Mouse (Mus musculus) CH12.LX (cell line): ENCODE measurements around the gene P2ry12. TPM values are rescaled to one million over a fixed set of nuclear protein-coding genes. Genes with fewer than 3 reads are reported as not detected.

Experiments used
- DNase-seq: peaks from one replicate; pipeline ENCODE4 v3.0.0-alpha.2; 2013; ENCODE audit errors: extremely low read depth
- H3K27ac ChIP-seq: 2 replicates; pipeline ENCODE4 v1.5.1; 2012; ENCODE audit warnings: low read depth, mild to moderate bottlenecking, control low read depth, moderate library complexity; ENCODE audit not compliant: insufficient read depth
- H3K27me3 ChIP-seq: replicated peaks from 2 replicates; pipeline ENCODE3; 2012; ENCODE audit warnings: inconsistent platforms
- H3K36me3 ChIP-seq, 2 experiments: replicated peaks in 1 of 2; 2 replicates each; pipeline versions ENCODE3 to v1.6.1; 2012; ENCODE audit warnings: inconsistent platforms in 1 of 2, low read length in 1 of 2, mild to moderate bottlenecking in 1 of 2, mixed read lengths in 1 of 2, moderate library complexity in 1 of 2; ENCODE audit not compliant: control insufficient read depth in 1 of 2, insufficient read depth in 1 of 2
- H3K4me1 ChIP-seq, 2 experiments: 2 replicates each; pipeline ENCODE4 v1.6.1; 2012; ENCODE audit warnings: inconsistent platforms in 1 of 2, moderate library complexity in 1 of 2; ENCODE audit not compliant: insufficient read depth in 2 of 2, control insufficient read depth in 1 of 2
- H3K4me2 ChIP-seq: 2 replicates; pipeline ENCODE4 v1.6.1; 2012; ENCODE audit warnings: low read depth, mild to moderate bottlenecking, control low read depth; ENCODE audit not compliant: poor library complexity, insufficient read depth, severe bottlenecking
- H3K4me3 ChIP-seq, 3 experiments: fragments of 150-350 bp in 1 of 3; sonication (generic) in 1 of 3; replicated peaks in 1 of 3; 2 replicates each; pipeline versions ENCODE3 to v1.5.1; 2011 to 2012; ENCODE audit warnings: low read depth in 2 of 3, low read length in 2 of 3, mild to moderate bottlenecking in 2 of 3, moderate library complexity in 2 of 3, control low read depth in 1 of 3, improper control_type of control experiment in 1 of 3, inconsistent platforms in 1 of 3, mixed read lengths in 1 of 3; ENCODE audit not compliant: poor library complexity in 1 of 3
- H3K79me2 ChIP-seq: replicated peaks from 2 replicates; pipeline ENCODE4 v1.6.1; 2012; ENCODE audit warnings: mild to moderate bottlenecking, moderate library complexity; ENCODE audit not compliant: control insufficient read depth, poor library complexity, insufficient read depth, severe bottlenecking; ENCODE audit errors: extremely low read depth
- H3K9ac ChIP-seq: 2 replicates; pipeline ENCODE4 v1.6.1; 2012; ENCODE audit warnings: low read depth, mild to moderate bottlenecking, control low read depth, moderate library complexity; ENCODE audit not compliant: insufficient read depth
- H3K9me3 ChIP-seq: replicated peaks from 2 replicates; pipeline ENCODE3; 2012; ENCODE audit warnings: low read length, inconsistent platforms, mixed read lengths
- CHD2 ChIP-seq: IDR thresholded peaks from 2 replicates; pipeline ENCODE4 v1.6.1; 2011; ENCODE audit warnings: low read length, improper control_type of control experiment
- ELF1 ChIP-seq: IDR thresholded peaks from 2 replicates; pipeline ENCODE4 v1.6.1; 2014; ENCODE audit warnings: low read depth, mild to moderate bottlenecking, inconsistent platforms, low read length, improper control_type of control experiment
- EP300 ChIP-seq: IDR thresholded peaks from 2 replicates; pipeline ENCODE4 v1.6.1; 2011; ENCODE audit warnings: low read length, improper control_type of control experiment
- GABPA ChIP-seq: IDR thresholded peaks from 2 replicates; pipeline ENCODE4 v1.6.1; 2012; ENCODE audit warnings: low read depth, low read length, improper control_type of control experiment, inconsistent platforms; ENCODE audit not compliant: insufficient replicate concordance
- JUND ChIP-seq: conservative IDR thresholded peaks from 2 replicates; pipeline ENCODE4 v1.6.1; 2011; ENCODE audit warnings: low read depth, low read length, improper control_type of control experiment
- MAFK ChIP-seq: IDR thresholded peaks from 2 replicates; pipeline ENCODE4 v1.6.1; 2011; ENCODE audit warnings: low read length, improper control_type of control experiment; ENCODE audit not compliant: insufficient replicate concordance
- MEF2A ChIP-seq: IDR thresholded peaks from 2 replicates; pipeline ENCODE4 v1.6.1; 2014; ENCODE audit warnings: low read depth, mild to moderate bottlenecking, inconsistent platforms, low read length, improper control_type of control experiment, borderline replicate concordance
- MYC ChIP-seq: IDR thresholded peaks from 2 replicates; pipeline ENCODE4 v1.6.1; 2011; ENCODE audit warnings: low read depth, mild to moderate bottlenecking, improper control_type of control experiment, low read length
- NELFE ChIP-seq: IDR thresholded peaks from 2 replicates; pipeline ENCODE4 v1.6.1; 2011; ENCODE audit warnings: low read depth, low read length, improper control_type of control experiment
- NRF1 ChIP-seq: IDR thresholded peaks from 2 replicates; pipeline ENCODE4 v1.6.1; 2014; ENCODE audit warnings: low read depth, mild to moderate bottlenecking, inconsistent platforms, low read length, improper control_type of control experiment, moderate library complexity
- PAX5 ChIP-seq: IDR thresholded peaks from 2 replicates; pipeline ENCODE4 v1.6.1; 2012; ENCODE audit warnings: low read length, inconsistent platforms, mixed read lengths
- POLR2AphosphoS2 ChIP-seq: IDR thresholded peaks from 2 replicates; pipeline ENCODE4 v1.6.1; 2011; ENCODE audit warnings: low read depth, low read length, improper control_type of control experiment
- RAD21 ChIP-seq: IDR thresholded peaks from 2 replicates; pipeline ENCODE4 v1.6.1; 2011; ENCODE audit warnings: low read depth, mild to moderate bottlenecking, low read length, improper control_type of control experiment, moderate library complexity
- USF1 ChIP-seq: IDR thresholded peaks from 2 replicates; pipeline ENCODE4 v1.6.1; 2014; ENCODE audit warnings: low read depth, mild to moderate bottlenecking, inconsistent platforms, low read length, improper control_type of control experiment
- ZMIZ1 ChIP-seq: IDR thresholded peaks from 2 replicates; pipeline ENCODE4 v1.6.1; 2012; ENCODE audit warnings: low read depth, mild to moderate bottlenecking, inconsistent platforms, low read length, improper control_type of control experiment
- dilution Hi-C: fragments of 300-500 bp; cut with MboI; formaldehyde crosslinking; loops from 2 replicates; pipeline ENCODE4 v1.14.3; 2020; ENCODE audit warnings: low sequenced_read_pairs; ENCODE audit not compliant: extremely low pct_unique_long_range_greater_than_20kb, extremely low pct_ligation_motif_present
- in situ Hi-C: fragments of 300-500 bp; cut with MboI; formaldehyde crosslinking; loops from 3 replicates; pipeline ENCODE4 v1.14.3; 2019; ENCODE audit warnings: low sequenced_read_pairs, low pct_ligation_motif_present, low pct_unique_long_range_greater_than_20kb, mixed read lengths
- polyA plus RNA-seq: library from polyadenylated mRNA; unstranded; fragments of >175 nt; gene quantifications from 2 replicates; pipeline ENCODE4 v1.2.1, GENCODE M21; 2012; ENCODE audit warnings: low read depth; ENCODE audit not compliant: insufficient read length
- total RNA-seq, 2 experiments: library from RNA; depleted of rRNA; stranded (reverse); fragments of 300-350 nt in 1 of 2; fragments of >200 nt in 1 of 2; gene quantifications; 2 replicates each; pipeline ENCODE4 v1.2.3; 2012 to 2014

P2ry12 gene
- total and polyA plus RNA-seq, 3 experiments: 0.30 to 0.97 (median 0.33) TPM

- H3K79me2 ChIP-seq: no peaks in the 10 kb centered on the region
- no peak overlapping the region for H3K27ac ChIP-seq
- H3K9ac ChIP-seq: no peak overlapping the region
- H3K27me3 ChIP-seq: no peaks in the 10 kb centered on the region
- H3K9me3 ChIP-seq: no peaks in the 10 kb centered on the region
- DNase-seq: no peak
- no peaks in the 10 kb centered on the region for H3K36me3 ChIP-seq
- no peak overlapping the region for H3K4me3 ChIP-seq
- TF ChIP-seq USF1 (no peak), POLR2AphosphoS2 (no peak), NRF1 (no peak), CHD2 (no peak), RAD21 (no peak), EP300 (no peak), NELFE (no peak)
- TF ChIP-seq, all 38 proteins: peak for 0
- H3K4me1 ChIP-seq: peaks cover 0 to 10% of the 10 kb centered on the region in 2 experiments; a peak in 2 of 4 replicates
- in situ Hi-C loops (no loop called here), dilution Hi-C loops (no loop called here)
- no peak overlapping the region for H3K4me2 ChIP-seq
These were observed 65.2 kb downstream of the P2ry12 start for GRCm38 (mm10) chr3:59197329-59197948.

- dilution Hi-C loops: no loop called here
- TF ChIP-seq MAFK (no peak), ELF1 (no peak), ZMIZ1 (no peak), MEF2A (no peak), JUND (no peak), GABPA (no peak), NELFE (no peak), CHD2 (no peak), PAX5 (no peak), NRF1 (no peak), MYC (no peak)
- TF ChIP-seq, all 38 proteins: peak for 0
- in situ Hi-C loops: no loop called here
These were observed 67.7 kb downstream of the P2ry12 start, which contains the start of gene Gpr87 for GRCm38 (mm10) chr3:59194938-59195337. TSS of gene Gpr87 (minus strand) at chr3:59195104.

More at GRCm38 (mm10) chr3:59194938-59195337, 67.7 kb downstream of the P2ry12 start, which contains the start of gene Gpr87:
- no peak within 1 kb of the TSS for H3K4me3 ChIP-seq
- no peaks in the 10 kb centered on the region for H3K4me1 ChIP-seq
- no peak for DNase-seq
- no peak within 1 kb of the TSS for H3K9ac ChIP-seq
- H3K36me3 ChIP-seq: no peaks in the 10 kb centered on the region
- no peaks in the 10 kb centered on the region for H3K27me3 ChIP-seq
- H3K4me2 ChIP-seq: no peak within 1 kb of the TSS
- H3K27ac ChIP-seq: no peak within 1 kb of the TSS
- H3K79me2 ChIP-seq: no peaks in the 10 kb centered on the region
- H3K9me3 ChIP-seq: no peaks in the 10 kb centered on the region
